Mouse (Mus musculus) frontal cortex, postnatal 10 days (tissue): ENCODE measurements at regions not wholly inside any gene's neighbourhood (a gene's known extent, or its start where the extent isn't known, plus 50 kb on each side); places are given as distances from the start of the nearest gene placed in this dataset.

Experiments
- DNase-seq, 2 experiments: peaks; one replicate each; pipeline ENCODE4 v3.0.0; 2022; ENCODE audit warnings: low spot score in 2 of 2, mixed read lengths in 1 of 2

- DNase-seq, result no peak
Observed at GRCm38 (mm10) chr11:113089637-113090351, 307.8 kb downstream of the Sox9 start.

DNA sequence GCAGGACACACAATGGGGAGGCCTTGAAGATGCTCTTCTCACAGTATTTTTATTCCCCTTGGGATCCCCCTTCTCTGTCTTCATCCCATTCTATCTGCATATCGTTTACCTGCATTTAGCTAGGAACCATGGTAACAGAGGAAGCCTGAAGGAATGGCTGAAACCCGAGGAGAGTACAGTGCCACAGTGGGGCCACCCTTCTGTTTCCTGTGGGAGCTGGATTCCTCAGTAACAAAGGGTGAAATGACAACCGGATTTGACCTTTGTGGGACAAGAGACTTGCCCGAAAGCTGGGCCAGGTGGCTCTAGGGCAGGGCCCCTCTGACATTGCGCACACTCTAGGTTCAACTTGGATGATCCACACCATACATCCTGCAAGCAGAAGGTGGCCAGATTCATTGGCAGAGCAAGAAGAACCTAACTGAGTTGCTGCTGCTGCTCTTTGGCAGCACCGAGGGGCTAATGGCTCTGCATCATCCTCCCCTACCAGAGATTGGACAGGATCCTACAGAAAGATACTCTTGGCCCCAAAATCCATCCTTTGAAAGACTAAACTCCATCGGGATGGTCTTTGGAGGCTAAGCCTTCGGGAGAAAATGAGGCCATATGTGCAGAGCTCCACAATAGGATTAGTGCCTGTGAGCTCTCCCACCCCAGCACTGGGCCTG lies 310.0 kb downstream of the Sox9 start:
- DNase-seq, result no peak

DNA sequence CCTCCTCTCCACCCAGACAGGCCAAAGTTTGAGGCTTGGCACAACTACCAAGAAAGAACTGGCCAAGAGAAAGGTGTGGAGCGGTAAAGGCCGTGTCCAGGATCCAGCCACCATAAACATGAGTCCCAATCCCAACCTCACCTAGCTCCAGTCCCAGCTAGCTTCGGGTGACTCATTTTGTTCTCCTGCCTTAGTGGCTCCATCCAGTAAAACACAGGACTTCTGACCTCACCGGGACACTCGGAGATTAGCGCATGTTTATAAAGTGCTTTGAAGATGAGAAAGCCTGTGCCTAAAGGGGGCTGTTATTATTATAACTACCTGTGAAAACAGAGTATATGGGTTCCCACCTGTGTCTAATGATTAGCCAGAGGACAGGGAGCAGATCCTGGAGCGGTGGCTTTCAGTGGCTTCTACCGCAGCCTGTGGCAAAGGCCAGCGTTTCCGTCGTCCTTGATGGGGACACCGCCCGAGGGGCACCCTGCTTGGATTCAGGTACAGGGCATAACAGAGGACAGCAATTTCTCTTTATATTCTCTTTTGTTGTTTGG lies 311.9 kb downstream of the Sox9 start:
- DNase-seq, result no peak

GRCm38 (mm10) chr11:113095625-113096024 lies 313.6 kb downstream of the Sox9 start:
- no peak for DNase-seq

- no peak for DNase-seq
Observed at GRCm38 (mm10) chr11:113096209-113096608, 314.2 kb downstream of the Sox9 start.

DNA sequence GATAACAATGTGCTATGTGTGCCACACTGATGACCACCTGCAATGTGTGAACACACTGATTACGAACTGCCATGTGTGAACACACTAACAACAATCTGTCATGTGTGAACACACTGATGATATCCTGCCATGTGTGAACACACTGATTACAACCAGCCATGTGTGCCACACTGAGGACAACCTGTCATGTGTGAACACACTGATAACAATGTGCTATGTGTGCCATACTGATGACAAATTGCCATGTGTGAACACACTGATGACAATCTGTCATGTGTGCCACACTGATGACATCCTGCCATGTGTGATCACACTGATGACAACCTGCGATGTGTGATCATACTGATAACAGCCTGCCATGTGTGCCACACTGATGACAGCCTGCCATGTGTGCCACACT lies 316.3 kb downstream of the Sox9 start:
- DNase-seq, result no peak

DNA sequence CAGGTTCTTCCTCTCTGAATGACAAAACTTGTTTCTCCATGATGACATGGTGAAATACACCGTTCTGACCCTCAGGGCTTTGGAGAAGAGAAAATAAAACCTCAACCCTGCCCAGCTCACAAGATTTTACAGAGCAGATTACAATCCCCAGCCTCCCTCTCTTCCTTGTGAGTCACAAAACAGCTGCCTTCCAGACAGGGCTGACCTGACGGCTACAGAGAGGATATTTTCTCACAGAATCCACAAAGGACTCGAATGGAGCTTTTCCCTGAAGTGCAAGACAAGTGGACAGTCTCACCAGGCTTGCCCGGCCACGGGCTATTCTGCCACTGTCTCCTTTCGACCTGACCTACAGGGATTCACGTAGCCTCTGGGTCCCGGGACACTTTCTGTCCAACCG lies 318.8 kb downstream of the Sox9 start:
- DNase-seq, result no peak

- DNase-seq, result no peak
Observed at GRCm38 (mm10) chr11:113101534-113101933, 319.5 kb downstream of the Sox9 start.

DNA sequence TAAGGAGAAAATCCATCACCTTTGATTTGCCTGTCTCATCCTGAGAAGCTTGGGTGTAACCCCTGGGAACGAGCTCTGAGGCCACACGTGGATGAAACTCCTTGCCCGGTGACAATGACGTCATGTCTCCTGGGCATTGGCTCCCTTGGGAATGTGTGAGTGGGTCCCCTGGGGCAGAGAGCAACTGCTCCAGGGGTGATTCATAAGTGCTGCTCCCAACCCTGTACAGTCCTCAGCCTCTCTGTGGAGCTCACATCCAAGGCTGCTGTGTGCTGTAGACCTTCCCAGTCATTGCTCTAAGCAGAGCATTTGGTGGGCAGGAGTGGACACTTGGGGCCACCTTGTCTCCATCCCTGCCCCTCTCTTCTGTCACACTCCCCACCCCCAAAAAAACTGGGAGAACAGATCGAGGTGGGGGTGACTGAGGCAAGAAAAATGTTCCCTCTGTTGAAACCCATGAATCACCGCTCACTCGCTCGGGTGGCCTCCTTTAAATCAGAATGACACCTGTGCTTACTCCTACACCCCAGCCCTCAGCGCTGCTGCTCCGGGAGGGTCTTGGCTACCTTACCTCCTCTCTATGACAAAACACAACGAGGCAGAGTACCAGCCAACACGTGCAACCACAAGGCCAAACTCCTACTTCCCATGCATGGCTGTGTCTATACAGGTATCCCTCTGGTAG lies 321.3 kb downstream of the Sox9 start:
- no peak for DNase-seq

GRCm38 (mm10) chr11:113105371-113105770 lies 323.3 kb downstream of the Sox9 start:
- DNase-seq, result no peak

GRCm38 (mm10) chr11:113107205-113107844 lies 325.3 kb downstream of the Sox9 start:
- DNase-seq, result no peak

GRCm38 (mm10) chr11:113107966-113108699 lies 326.1 kb downstream of the Sox9 start:
- no peak for DNase-seq

GRCm38 (mm10) chr11:113109096-113109495 lies 327.1 kb downstream of the Sox9 start:
- DNase-seq, result no peak

DNA sequence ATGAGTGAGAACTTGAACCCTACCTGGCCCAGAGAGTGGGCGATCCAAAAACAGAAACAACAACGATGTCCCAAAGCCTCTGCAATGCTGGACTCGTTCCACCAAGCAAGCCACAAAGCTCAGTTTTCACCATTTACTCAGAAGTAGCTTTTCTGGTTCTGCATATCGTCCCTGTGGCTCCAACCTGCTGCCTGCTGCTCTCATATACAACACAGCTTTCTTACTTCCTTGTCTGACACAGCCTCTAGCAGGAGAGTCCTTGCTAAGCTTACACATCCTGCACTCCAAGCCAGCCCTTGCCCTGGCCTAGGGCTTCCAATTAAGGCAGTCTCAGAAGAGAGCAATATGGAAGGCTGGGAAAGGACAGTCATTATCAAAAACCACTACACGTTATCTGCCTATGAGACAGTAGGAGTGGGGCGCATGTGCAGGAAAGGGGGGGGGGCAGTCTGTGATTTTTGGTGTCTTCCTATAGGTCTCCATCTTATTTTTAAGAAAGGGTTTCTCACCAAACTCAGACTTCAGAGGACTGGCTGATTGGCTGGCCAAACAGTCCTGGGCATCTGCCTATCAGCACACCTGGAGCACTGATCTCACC lies 331.3 kb downstream of the Sox9 start:
- DNase-seq, result no peak

GRCm38 (mm10) chr11:113117179-113117898 lies 335.3 kb downstream of the Sox9 start:
- DNase-seq, result no peak

GRCm38 (mm10) chr11:113120570-113120969 lies 338.5 kb downstream of the Sox9 start:
- no peak for DNase-seq

GRCm38 (mm10) chr11:113121307-113121706 lies 339.3 kb downstream of the Sox9 start:
- no peak for DNase-seq

GRCm38 (mm10) chr11:113122137-113122536 lies 340.1 kb downstream of the Sox9 start:
- DNase-seq, result no peak

GRCm38 (mm10) chr11:113122964-113123363 lies 340.9 kb downstream of the Sox9 start:
- DNase-seq, result no peak

DNA sequence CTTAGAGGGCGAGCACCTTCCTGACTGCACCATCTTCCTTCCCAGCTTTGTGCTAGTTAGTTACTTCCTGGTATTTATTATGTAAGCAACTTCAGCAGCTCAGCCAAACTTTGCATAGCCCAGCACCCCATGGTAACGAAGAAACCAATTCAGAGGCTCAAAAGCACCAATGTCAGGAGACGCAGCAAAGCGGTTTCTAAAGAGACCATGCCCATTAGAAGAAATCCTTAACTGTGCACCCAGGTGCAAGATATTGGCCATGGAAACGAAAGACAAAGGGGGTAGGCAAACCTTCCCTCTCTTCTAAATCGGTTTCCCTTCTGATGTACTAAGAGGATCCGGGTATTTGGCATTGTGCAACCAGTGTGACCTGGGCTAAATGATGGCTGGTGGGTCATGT lies 343.8 kb downstream of the Sox9 start:
- no peak for DNase-seq
